Mouse (Mus musculus) heart, embryonic 15.5 days (tissue): ENCODE data around the gene Sdha. TPM values are rescaled to one million over a fixed set of nuclear protein-coding genes. Genes with fewer than 3 reads are reported as not detected.

Experiments used
- ATAC-seq: fragments of 200-750 bp; cut with Nextera tagmentation; replicated peaks from 2 replicates; pipeline ENCODE4 v1.8.0; 2017; ENCODE audit warnings: low read depth, moderate TSS enrichment; ENCODE audit not compliant: insufficient number of reproducible peaks, insufficient read depth, low FRiP score
- H3K27ac ChIP-seq: fragments of 300-500 bp; sonication (generic); 2 replicates; pipeline ENCODE4 v1.5.1; 2015; ENCODE audit warnings: mild to moderate bottlenecking, inconsistent platforms
- H3K27me3 ChIP-seq: fragments of 300-500 bp; sonication (generic); 2 replicates; pipeline ENCODE4 v1.6.1; 2015; ENCODE audit warnings: inconsistent platforms
- H3K36me3 ChIP-seq: fragments of 300-500 bp; sonication (generic); 2 replicates; pipeline ENCODE4 v1.6.1; 2015; ENCODE audit warnings: mild to moderate bottlenecking, inconsistent platforms
- H3K4me1 ChIP-seq: fragments of 300-500 bp; sonication (generic); replicated peaks from 2 replicates; pipeline ENCODE4 v1.6.1; 2015; ENCODE audit warnings: inconsistent platforms
- H3K4me2 ChIP-seq: fragments of 300-500 bp; sonication (generic); 2 replicates; pipeline ENCODE4 v1.6.1; 2015; ENCODE audit warnings: inconsistent platforms, mild to moderate bottlenecking, moderate library complexity
- H3K4me3 ChIP-seq: fragments of 300-500 bp; sonication (generic); 2 replicates; pipeline ENCODE4 v1.5.1; 2015; ENCODE audit warnings: mild to moderate bottlenecking, inconsistent platforms
- H3K9ac ChIP-seq: fragments of 300-500 bp; sonication (generic); 2 replicates; pipeline ENCODE4 v1.6.1; 2015; ENCODE audit warnings: mild to moderate bottlenecking, inconsistent platforms
- H3K9me3 ChIP-seq: fragments of 300-500 bp; sonication (generic); replicated peaks from 2 replicates; pipeline ENCODE4 v1.6.1; 2016; ENCODE audit warnings: inconsistent platforms
- WGBS: fragments of 180-500 bp; shearing (Covaris S2); methylation state at CpG from one replicate; pipeline ENCODE4 v1.1.7; 2015; ENCODE audit warnings: mixed read lengths; 5-methylcytosine and 5-hydroxymethylcytosine counted together
- polyA plus RNA-seq: library from polyadenylated mRNA; unstranded; fragments of >200 nt; fragmentation: Nextera tagmentation; extraction: Ambion mirVana; gene quantifications from 2 replicates; pipeline ENCODE4 v1.2.1, GENCODE M21; 2015

Gene Sdha
- 551 and 562 TPM in 2 replicates for polyA plus RNA-seq

DNA sequence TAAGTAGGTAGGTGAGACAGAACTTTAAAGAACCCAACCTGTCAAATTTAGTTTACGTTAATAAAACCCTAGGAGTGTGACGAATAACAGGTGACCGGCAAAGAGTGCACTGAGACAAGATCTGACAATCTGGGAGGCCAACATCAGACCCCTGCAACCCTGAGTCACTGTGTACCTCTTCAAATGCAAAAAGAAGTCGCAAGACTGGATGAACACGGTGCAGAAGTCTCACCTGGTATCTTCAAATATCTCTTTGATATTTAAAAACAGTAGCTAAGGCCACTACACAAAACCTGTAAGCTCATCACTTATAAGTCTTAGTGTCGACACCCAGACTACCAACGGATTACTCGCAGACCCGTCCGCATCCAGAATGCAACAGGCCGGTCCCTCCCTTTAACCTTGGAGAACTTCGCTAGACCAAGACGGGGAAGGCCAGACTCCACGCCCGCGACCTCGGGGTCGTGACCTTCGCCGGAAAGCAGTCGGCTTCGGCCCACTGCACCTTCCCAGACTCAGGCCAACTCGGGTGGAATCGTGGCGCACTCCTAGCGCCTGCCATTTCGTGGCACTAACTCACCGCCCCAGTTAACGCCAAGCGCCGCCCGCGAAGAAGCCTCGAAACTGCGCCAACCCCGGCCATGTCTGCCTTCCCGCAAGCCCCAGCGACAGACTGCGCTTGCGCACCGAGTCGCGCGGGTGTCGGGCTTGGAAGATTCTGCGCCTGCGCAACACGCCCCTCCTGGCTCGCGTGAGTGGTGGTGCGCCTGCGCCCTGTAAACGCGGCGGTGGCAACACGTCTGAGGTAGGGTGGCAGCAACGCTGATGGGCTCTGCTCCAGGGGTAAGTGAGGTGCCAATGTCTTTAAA, at the start of gene Sdha, which contains the start of gene Ccdc127:
Gene Sdha, minus strand, starts transcription at position 715 of the 869 bp plus-strand sequence.
Gene Ccdc127, plus strand, starts transcription at position 744 of the 869 bp plus-strand sequence.
- H3K27ac ChIP-seq = peak within 1 kb of the TSS; percentile 90
- peak within 1 kb of the TSS; percentile 84 for H3K9ac ChIP-seq
- peaks cover 20% of the 10 kb centered on the region for H3K4me1 ChIP-seq
- peaks cover 10% of the 10 kb centered on the region for H3K36me3 ChIP-seq
- H3K4me3 ChIP-seq = peak within 1 kb of the TSS; percentile 67
- ATAC-seq = peak; percentile 98
- H3K9me3 ChIP-seq = no peaks in the 10 kb centered on the region
- WGBS = 1% methylated on average over 57 of the region's 57 CpGs
- no peaks in the 10 kb centered on the region for H3K27me3 ChIP-seq
- peak within 1 kb of the TSS; percentile 59 for H3K4me2 ChIP-seq

DNA sequence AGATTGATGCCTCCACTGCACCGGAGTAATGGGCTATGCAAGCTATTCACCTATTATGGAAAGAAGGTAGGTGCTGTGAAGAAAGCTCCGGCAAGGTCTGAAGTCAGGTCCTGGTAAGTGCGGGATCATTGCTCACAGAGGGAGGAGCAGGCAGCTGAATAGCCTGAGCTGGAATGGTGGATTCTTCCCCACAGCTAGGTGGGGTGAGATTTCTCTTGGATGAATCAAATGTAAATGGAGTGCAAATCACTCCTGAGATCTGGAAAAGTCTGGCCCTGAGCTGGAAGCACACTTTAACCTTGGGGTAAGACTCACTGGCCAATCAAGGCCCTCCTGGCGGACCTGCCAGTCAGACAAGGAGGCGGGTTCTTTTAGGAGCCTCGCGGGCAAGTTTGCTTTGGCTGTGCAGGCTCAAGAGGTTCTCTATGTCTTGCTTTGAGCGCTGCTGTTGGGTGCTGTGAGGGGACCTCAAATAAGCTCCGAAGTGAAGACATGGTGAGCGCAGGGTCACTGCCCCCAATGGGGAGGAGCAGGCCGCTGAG, 49.3 kb upstream of the Sdha start, which contains the start of gene Ftl1-ps1:
Gene Ftl1-ps1, plus strand, starts transcription at position 397 of the 542 bp plus-strand sequence.
- no peak within 1 kb of the TSS for H3K27ac ChIP-seq
- ATAC-seq = no peak
- H3K36me3 ChIP-seq = no peaks in the 10 kb centered on the region
- H3K4me3 ChIP-seq = peak within 1 kb of the TSS; percentile 19; the same call in 1 of the 2 replicates
- H3K4me2 ChIP-seq = peak within 1 kb of the TSS; percentile 50
- H3K9me3 ChIP-seq = no peaks in the 10 kb centered on the region
- no peak within 1 kb of the TSS for H3K9ac ChIP-seq
- WGBS = 15% methylated on average over 11 of the region's 11 CpGs
- no peaks in the 10 kb centered on the region for H3K4me1 ChIP-seq
- no peaks in the 10 kb centered on the region; the same call in 1 of the 2 replicates for H3K27me3 ChIP-seq

DNA sequence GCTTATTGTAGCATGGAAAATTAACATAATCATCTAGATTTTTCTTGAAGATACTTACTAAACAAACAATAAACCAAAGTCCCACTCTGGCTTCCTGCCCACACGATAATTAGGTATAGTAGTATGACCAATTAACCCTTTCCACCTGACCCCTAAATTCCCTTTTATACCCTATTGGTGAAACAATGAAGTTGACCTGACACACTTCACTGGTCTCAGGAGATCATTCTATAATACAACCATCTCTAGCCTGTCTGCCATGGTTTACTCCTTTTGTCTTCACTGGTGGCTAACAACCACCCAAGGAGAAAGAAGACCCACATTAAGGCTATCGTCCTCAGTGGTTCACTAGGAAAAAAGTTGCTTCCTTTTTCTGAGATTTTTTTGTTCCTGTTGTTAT, 41.1 kb upstream of the Sdha start:
- no peak overlapping the region for H3K9ac ChIP-seq
- no peaks in the 10 kb centered on the region for H3K27me3 ChIP-seq
- 0 out of 2 replicates have a peak, but pooled peaks cover 5% of the 10 kb centered on the region for H3K4me1 ChIP-seq
- no peaks in the 10 kb centered on the region for H3K36me3 ChIP-seq
- H3K9me3 ChIP-seq = no peaks in the 10 kb centered on the region
- ATAC-seq = no peak
- no peak overlapping the region for H3K27ac ChIP-seq
- WGBS = 78% methylated on average over 2 of the region's 2 CpGs
- no peak overlapping the region for H3K4me3 ChIP-seq
- H3K4me2 ChIP-seq = no peak overlapping the region

DNA sequence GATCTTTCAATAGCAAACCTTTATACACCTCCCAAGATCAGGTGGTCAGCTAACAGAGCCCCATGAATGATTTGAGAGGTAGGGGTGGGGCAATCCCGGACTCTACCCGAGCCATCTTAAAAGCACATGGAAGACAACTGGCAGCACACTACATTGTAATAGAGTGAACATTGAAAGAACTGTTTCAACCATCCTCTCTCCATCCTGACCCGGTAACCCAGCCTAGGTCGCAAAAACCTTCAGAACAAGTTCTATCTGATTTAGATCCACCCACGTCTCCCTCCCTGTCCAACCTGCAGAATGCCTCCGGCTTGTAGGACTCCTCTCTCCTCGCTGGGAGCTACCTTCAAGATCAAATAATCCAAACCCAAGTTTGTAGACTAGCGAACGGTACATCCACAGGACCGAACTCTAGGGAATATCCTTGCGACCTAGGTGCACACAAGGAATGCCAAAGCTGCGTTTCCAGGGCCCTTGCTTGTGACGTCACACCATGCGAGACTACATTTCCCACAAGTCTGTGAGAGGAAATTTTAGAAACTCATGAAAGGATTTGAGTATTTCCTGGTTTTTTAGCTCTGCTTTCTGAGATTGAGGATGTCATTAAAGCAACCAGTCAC, 40.4 kb upstream of the Sdha start, which contains the start of gene Zfp72:
Gene Zfp72, minus strand, starts transcription at position 466 of the 620 bp plus-strand sequence.
- Histone ChIP-seq H3K4me3 (peak within 1 kb of the TSS; percentile 57), H3K4me1 (0 out of 2 replicates have a peak, but pooled peaks cover 5% of the 10 kb centered on the region), H3K27ac (no peak within 1 kb of the TSS), H3K4me2 (peak within 1 kb of the TSS; percentile 64), H3K9me3 (no peaks in the 10 kb centered on the region), H3K36me3 (no peaks in the 10 kb centered on the region), H3K9ac (peak within 1 kb of the TSS; percentile 44), H3K27me3 (no peaks in the 10 kb centered on the region)
- 3% methylated on average over 14 of the region's 14 CpGs for WGBS
- ATAC-seq = peak; percentile 60; the same call in 1 of the 2 replicates

DNA sequence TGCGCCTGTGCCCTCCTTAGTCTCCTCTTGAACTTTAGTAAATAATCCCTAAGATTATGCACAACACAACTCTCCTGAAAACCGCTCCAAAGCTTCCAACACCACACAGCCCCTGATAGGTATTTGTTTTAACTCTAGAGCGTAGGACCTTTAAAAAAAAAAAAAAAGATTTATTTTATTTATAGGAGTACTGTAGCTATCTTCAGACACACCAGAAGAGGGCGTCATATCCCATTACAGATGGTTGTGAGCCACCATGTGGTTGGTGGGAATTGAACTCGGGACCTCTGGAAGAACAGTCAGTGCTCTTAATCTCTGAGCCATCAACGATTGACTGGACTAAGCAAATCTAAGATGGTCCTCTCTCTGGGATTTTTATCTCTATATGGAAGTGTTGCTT, 39.6 kb upstream of the Sdha start:
- Histone ChIP-seq H3K4me2 (peak overlapping the region; percentile 64), H3K9me3 (no peaks in the 10 kb centered on the region), H3K4me1 (0 out of 2 replicates have a peak, but pooled peaks cover 5% of the 10 kb centered on the region), H3K27ac (no peak overlapping the region), H3K36me3 (no peaks in the 10 kb centered on the region), H3K4me3 (peak overlapping the region; percentile 57), H3K9ac (no peak overlapping the region), H3K27me3 (no peaks in the 10 kb centered on the region)
- ATAC-seq = no peak
- 61% methylated on average over 6 of the region's 6 CpGs for WGBS

DNA sequence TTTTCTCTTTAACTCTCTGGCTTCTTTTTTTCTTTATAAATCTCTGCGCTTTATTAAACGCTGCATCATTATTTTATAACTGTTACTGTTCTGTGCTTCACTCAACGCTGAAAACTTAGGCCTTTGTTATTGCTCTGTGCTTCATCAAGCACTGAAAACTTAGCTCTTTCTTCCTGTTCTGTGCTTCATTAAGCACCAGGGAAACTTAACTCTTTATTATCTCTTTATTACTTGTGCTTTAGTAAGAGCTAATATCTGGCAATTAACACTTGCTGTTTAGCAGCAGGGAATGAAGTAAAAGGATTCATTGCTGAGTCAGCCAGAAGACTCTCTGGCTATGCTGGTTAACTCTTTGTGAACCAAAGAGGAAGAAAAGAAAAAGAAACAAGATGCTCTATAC, 32.2 kb upstream of the Sdha start:
- no peak overlapping the region for H3K4me3 ChIP-seq
- ATAC-seq = no peak
- H3K36me3 ChIP-seq = no peaks in the 10 kb centered on the region
- 62% methylated on average over 3 of the region's 3 CpGs for WGBS
- H3K4me1 ChIP-seq = no peaks in the 10 kb centered on the region
- no peaks in the 10 kb centered on the region for H3K9me3 ChIP-seq
- 0 out of 2 replicates have a peak overlapping the region, but pooled peaks have one; percentile 2 for H3K27ac ChIP-seq
- H3K4me2 ChIP-seq = no peak overlapping the region
- no peaks in the 10 kb centered on the region for H3K27me3 ChIP-seq
- H3K9ac ChIP-seq = no peak overlapping the region

DNA sequence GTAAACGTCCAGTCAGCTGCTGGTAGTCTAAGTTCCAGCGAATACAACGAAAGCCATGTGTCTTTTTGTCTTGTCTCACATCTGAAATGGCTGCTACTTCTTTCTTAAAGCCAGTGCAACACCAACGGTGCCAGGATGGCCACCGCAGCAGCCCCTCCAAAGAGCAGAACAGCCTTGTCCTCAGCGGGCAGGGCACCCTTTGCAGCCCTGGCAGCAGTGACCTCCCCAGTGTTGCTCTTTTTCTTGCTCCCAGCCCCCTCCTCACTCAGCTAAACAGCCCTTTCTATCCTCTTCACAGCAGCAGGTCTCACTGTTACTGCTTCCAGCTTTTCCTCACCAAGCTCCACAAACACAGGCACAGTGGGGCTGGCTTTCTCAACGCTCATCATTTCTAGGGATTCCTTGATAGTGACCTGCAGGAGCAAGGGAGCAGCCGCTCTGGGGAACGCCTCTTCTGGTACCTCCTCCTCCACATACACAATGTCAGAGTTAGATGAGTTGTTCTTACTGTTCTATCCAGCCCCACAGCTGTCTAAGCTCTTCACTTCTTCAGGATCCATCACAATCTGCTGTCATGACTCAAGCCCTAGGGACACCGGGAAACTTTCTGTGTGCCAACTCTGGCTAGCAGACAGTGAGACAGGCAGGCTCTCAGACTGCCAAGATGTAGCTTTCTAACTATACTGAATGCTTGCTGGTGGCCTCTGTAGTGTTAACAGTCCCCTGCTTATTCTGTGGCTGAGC, 31.6 kb upstream of the Sdha start:
- H3K36me3 ChIP-seq = no peaks in the 10 kb centered on the region
- no peaks in the 10 kb centered on the region for H3K27me3 ChIP-seq
- no peak overlapping the region for H3K4me3 ChIP-seq
- H3K9ac ChIP-seq = no peak overlapping the region
- no peak for ATAC-seq
- H3K27ac ChIP-seq = 0 out of 2 replicates have a peak overlapping the region, but pooled peaks have one; percentile 2
- H3K9me3 ChIP-seq = no peaks in the 10 kb centered on the region
- H3K4me2 ChIP-seq = no peak overlapping the region
- WGBS = 66% methylated on average over 10 of the region's 10 CpGs
- no peaks in the 10 kb centered on the region for H3K4me1 ChIP-seq

DNA sequence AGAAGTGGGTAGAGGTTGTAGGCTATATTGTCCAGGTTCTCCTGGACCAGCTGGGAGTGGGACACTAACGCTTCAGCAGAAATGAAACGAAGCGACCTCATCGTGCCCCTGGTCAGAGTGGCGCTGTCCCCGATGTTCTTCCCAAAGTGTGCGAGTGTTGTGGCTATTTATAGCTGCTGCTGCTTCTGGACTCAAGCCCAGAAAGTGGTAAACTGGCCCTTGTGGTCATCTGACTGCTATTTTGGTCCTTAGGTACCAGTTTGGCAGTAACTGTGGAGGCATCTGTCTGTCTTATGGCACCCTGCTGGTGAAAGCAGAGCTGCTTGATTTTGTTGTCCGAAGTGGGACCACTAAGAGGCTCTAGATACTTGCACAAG, 13.8 kb upstream of the Sdha start, which contains the start of gene Lrrc14b:
Gene Lrrc14b, minus strand, starts transcription at position 147 of the 377 bp plus-strand sequence.
- Histone ChIP-seq H3K9me3 (no peaks in the 10 kb centered on the region), H3K4me2 (peak within 1 kb of the TSS; percentile 61), H3K4me3 (peak within 1 kb of the TSS; percentile 47), H3K27ac (peak within 1 kb of the TSS; percentile 93), H3K36me3 (peaks cover 15% of the 10 kb centered on the region), H3K9ac (peak within 1 kb of the TSS; percentile 62), H3K27me3 (no peaks in the 10 kb centered on the region), H3K4me1 (peaks cover 20% of the 10 kb centered on the region)
- ATAC-seq = peak; percentile 86
- WGBS = 31% methylated on average over 8 of the region's 8 CpGs

DNA sequence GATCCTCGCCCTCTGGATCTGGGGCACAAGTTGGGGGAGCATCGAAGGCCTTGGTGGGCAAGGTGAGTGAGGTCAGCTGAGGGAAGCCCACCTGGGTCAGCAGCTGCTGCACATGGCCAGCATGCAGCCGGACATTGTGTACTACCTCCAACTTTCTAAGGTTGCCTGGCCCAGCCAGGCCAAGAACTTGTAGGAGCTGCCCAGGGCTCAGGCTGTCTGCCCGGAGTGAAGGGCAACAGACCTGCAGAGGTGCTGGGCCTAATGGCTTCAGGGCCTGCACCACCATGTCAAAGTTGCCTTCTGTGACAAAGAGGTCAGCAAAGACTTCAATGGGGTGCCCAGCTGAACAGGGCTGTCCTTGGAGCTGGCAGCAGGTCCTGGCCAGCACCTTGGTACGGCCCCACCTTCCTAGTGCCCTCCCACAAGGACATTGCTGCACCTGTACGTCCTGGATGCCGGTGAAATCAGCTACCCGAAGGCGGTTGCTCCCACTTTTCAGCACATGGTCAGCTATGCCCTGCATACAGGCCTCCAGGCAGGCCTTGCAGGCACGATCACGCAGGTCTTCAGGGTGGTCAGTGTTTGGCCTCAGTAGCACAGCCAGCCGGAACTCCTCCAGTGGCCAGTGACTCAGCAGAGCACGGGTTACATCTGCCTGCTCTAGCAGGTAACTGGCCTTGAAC, 13.2 kb upstream of the Sdha start:
- Histone ChIP-seq H3K27me3 (no peaks in the 10 kb centered on the region), H3K9ac (peak overlapping the region; percentile 62), H3K36me3 (peaks cover 20% of the 10 kb centered on the region), H3K9me3 (no peaks in the 10 kb centered on the region), H3K4me3 (peak overlapping the region; percentile 47), H3K4me1 (peaks cover 20% of the 10 kb centered on the region), H3K4me2 (peak overlapping the region; percentile 61), H3K27ac (peak overlapping the region; percentile 93)
- ATAC-seq = peak; percentile 24
- 64% methylated on average over 13 of the region's 13 CpGs for WGBS

DNA sequence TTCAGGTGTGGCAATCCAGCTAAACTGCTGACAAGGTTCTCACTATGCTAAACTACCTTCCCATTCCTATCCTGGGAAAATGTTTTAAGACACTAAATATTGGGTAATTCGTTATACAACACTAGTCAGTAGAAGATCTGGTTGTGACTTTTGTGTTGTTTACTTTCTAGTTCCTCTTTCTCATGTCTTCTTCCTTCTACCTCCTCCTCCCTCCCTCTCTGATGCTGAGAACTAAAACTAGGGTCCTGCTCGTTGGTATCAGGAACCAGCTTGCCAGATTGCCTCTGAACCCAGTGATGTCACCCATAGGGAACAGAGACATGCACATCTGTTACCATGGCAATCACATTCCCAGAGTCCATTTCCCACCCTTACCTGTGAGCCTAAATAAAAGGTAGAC, 12.1 kb upstream of the Sdha start:
- ATAC-seq = no peak
- peak overlapping the region; percentile 61 for H3K4me2 ChIP-seq
- H3K4me3 ChIP-seq = peak overlapping the region; percentile 47; the same call in 1 of the 2 replicates
- peaks cover 20% of the 10 kb centered on the region for H3K4me1 ChIP-seq
- no peak overlapping the region for H3K9ac ChIP-seq
- H3K9me3 ChIP-seq = no peaks in the 10 kb centered on the region
- no peaks in the 10 kb centered on the region for H3K27me3 ChIP-seq
- H3K36me3 ChIP-seq = peaks cover 29% of the 10 kb centered on the region
- 67% methylated on average over 2 of the region's 2 CpGs for WGBS
- H3K27ac ChIP-seq = no peak overlapping the region
